Mouse (Mus musculus): ENCODE results near the gene Slc25a19.
A peak's percentile ranks its signal among the peaks of the same experiment; 100 is the strongest.
"Not testable (repeated sequence)": the region's sequence is repeated elsewhere in the genome, so short reads cannot be mapped to it uniquely, and the experiment has no call there.

The Slc25a19 gene

DNA sequence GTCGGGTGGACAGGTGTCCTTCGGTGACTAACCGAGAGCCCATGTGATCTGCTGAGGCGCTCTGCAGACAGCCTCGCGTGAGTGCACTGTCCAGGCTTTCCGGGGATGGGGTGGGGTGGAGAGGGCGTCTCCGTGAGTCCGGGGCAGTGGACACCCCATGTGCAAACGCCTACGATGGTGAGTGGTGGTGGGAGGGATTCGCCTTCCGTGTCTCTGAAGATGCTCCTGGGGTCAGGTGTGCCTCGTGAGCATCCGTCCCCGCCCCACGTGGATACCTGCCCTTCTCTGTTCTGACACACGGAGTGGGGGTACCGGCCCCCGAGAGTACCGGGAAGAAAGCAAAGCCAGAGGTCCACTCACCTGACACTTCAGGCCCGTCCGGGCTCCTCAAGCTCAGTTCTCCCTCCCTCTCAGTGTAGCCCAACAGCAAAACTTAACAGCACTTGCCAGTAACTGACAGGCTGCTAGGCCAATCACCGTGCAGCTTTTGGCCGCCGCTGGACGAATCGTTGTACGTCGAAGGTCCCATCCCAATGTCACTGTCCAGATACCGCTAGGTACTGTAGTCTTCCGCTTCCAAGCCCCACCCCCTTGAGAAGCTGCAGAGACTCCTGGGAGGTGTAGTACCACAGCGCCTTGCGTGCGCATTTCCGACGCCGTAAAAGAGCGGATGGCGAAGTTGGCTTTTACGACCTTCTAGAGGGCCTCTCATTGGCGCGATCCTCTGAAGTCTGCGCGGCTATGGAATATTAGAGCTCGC lies at the start of gene Slc25a19:
Gene Slc25a19, minus strand, starts transcription at position 591 of the 760 bp plus-strand sequence.
- DNase-seq (ENCODE audit: low spot score in 2 of 2), result peak; percentile 98

DNA sequence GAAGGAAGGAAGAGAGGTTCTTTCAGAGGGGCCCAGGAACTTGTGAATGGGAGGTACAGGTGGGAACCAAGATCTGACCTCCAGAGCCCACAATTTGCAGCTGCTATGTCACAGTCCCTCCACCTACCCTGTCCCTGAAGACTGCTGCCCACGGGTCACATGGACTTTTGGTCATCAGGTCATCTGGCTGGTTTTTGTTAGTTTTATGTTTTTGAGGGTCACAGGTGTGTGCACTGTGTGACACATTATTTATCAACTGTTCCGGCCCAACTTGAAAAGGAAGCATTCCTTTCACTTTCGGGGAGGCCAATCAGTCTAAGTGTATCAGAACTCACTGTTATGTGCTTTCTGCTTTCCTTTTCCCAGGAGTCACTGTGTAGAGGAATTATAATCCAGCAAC lies 49.4 kb upstream of the Slc25a19 start:
- no peak for DNase-seq (ENCODE audit: low spot score in 2 of 2)

DNA sequence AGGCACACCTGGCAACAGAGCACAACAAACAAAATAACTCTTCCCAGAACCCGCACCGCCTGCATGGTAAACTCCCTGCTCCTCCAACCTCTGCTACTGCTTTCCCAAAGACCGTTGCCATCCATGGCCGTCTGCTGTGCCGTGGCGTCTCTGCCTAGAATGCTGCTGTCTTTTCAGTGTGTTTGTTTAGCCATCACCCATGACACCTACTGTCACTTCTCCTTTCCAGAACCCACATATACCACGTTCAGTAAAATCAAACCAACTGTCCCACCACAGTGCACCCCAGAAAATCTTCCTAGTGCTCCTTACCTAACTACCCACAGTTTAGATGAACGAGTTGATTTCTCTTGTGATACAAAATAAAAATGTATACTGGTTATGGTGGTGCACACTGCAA lies 48.6 kb upstream of the Slc25a19 start:
- no peak for DNase-seq (ENCODE audit: low spot score in 2 of 2)

DNA sequence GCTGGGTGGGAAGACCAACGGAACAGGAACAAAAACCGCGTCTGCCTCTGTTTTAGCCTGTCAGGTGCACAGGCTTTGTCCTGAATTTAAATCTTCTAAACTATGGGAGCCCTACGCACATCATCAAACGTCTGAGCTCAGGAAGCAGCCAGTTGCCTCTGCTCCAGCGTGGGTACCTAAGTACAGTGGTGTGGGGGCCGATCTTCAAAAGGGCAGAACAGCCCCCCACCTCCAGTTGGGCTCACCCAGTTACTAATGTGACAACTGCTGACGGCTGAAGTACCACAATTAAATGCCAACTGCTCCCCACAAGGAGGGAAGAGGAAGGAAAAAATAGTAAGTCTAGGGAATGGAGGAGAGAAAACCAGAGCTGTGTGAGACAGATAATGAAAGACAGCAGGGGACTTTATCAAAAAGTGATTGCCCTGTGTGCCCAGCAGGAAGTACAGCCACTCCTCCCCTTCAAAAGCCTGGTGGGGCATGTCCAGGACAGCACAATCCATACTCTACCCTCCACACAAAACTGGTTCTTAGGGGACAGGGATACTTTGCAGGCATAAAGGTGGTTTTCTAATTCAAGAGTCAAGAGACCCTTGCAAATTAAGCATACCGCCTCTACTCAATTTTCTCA lies 46.3 kb upstream of the Slc25a19 start:
- no peak for DNase-seq (ENCODE audit: low spot score in 2 of 2)

DNA sequence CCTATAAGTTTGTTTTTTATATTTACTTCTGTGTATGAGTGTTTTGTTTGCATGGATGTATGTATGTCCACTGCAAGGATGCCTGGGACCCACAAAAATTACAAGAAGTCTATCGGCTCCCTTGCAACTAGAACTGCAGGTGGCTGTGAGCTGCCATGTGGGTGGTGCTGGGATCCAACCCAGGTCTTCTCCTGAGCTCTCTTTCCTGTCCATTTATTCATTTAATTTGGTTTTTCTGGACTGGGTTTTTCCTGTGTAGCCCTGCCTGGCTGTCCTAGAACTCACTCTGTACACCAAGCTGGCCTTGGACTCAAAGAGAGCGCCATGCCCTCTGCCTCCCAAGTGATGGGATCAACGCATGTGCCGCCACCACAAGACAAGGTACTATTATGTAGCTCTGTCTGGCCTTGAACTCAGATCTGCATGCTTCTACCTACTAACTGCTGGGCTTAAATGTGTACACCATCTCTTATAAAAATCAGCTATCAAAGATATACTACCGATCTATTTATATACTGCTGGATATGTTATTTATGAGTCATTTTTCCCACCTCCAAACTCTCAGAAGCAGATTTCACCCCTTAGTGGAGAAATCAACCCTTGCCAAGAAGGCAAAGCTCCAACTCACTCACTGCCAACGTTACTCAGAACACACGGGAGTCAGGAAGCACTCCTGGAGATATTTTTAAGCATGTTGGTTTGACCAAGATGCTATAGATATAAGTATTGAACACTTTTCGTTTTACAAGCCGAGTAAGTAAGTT lies 45.6 kb upstream of the Slc25a19 start:
- no peak for DNase-seq (ENCODE audit: low spot score in 2 of 2)

DNA sequence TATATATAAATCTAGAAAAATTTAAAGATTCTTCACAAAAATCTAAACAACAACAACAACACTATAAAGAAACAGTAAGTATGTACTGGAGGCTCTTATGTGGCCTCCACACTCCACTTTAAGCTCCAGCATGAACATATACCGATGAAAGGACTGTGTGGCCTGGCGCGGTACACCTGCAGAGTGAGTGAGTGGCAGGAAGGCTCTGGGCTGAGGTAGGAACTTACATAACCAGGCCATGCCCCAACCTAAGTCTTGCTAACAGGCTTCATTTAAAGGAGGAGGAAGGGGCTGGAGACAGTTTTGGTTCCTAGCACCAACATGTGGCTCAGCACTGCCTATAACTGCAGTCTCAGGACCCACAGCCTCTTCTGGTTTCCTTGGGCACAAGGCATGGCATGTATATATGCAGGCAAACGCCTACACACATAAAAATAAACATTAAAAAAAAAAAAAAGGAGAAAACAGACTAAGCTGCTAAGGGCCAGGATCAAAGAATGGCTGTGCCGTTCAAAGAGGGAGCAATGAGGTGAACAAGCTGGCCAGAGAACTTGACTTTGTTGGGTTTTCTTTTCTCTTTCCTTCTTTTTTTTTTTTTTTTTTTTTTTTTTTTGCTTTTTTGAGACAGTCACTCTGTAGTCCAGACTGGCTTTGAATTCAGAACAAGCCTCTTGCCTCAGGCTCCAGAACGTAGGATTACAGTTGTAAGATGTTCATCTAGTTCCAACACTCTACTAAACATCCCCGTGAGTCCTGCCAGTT lies 44.3 kb upstream of the Slc25a19 start:
- DNase-seq (ENCODE audit: low spot score in 2 of 2), result no peak

DNA sequence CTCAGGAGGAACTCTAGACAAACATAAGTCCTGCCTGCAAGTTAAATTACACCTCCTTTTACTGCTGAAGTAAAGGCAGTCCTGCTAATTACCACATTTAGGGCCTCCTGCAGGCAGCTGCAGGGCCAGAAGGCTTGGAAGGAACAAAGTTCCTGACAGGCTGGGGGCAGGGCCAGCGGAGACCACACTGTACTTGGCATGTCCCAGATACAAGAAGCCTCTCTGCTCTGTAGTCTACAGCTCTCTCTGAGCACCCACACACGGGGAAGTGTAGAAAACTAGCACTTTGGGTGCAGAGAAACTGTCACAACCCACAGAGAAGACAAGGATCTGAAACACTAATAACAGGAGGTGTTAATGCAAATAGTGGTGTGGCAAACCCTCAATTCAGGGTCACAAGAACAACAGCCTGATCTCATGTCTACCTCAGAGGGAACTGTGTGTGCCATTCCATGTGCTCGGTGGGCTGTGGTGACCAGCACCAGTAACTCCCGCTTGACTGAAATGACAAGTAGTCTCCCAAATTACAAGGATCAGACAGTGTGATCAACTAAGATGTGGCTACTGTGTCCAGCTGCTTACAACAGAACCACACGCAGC lies 42.5 kb upstream of the Slc25a19 start:
- DNase-seq (ENCODE audit: low spot score in 2 of 2), result no peak

DNA sequence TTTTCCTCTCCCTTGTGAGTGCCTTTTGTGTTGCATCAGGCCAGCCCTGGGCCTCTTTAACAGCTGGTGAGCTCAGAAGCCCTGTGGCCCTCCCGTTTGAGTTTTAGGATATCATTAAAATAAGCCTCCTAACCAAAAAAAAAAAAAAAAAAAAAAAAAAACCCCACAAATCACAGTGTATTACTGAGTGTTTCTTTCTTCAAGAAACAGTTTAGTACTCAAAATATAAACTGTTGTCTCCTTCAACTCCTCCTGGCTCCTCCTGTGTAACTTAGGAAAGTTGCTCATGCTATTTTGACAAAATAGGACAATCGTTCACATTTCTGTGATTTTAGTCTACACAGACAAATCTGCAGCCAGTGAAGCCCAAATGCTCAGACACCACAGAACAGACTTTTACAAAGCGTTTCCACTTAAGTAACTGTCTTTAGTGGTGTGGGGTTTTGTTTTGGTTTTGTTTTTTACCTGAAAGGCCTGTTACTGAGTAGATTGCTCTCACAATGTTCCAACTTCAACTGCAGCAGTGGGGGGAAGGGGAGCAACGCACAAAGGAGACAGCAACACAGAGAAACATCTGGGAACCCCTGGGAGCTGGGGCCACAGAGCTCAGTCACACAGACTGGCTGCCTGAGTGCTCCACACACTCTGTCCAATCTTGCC lies 35.7 kb upstream of the Slc25a19 start:
- DNase-seq (ENCODE audit: low spot score in 2 of 2), result no peak

DNA sequence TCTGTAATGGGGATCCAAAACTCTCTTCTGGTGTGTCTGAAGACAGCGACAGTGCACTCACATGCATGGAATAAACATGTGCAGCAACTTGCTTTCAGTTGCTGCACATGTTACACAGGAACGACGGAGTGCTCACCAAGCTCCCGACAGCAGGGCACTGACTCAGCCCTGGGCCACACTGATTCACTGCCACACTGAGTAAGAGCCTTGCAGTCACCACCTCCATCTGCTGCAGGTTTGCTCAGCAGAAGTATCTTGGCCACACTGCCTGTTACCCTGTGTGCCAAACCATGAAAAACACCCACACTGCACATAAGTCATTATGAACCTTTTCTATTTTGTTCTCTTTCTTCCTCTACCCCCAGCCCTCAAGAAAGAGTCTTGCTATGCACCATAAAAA lies 32.3 kb upstream of the Slc25a19 start:
- no peak for DNase-seq (ENCODE audit: low spot score in 2 of 2)

DNA sequence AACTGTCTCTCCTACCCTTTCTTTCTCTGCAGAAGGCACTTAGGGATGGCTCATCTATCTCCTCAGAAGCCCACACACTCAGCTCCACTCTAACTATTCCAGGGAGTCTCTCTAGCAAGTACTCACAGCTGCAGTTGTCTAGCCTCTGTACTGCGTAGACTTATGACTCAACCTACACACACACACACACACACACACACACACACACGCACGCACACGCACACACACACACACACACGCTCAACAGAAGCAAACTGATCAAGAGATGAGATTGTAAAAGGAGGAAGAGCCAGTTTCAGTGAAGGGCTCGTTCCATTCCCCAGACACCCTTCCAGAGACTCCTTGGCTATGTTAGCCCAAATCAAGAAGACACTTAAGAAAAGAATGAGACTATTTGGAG lies 30.4 kb upstream of the Slc25a19 start:
- no peak for DNase-seq (ENCODE audit: low spot score in 2 of 2)

DNA sequence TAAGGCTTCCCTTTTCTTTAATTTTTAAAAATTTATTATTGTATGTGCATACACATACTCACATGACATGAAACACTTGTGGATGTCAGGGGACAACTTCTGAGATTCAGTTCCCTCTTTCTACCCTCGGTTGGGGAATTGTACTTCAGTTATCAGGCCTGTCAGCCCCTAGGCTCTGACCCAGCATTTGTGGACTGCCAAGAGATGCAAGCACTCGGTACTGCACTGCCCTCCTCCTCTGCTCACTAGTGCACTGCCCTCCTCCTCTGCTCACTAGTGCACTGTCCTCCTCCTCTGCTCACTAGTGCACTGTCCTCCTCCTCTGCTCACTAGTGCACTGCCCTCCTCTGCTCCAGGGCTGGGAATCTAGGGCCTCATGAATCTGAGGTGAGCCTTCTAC lies 26.0 kb upstream of the Slc25a19 start:
- DNase-seq (ENCODE audit: low spot score in 2 of 2), result no peak

DNA sequence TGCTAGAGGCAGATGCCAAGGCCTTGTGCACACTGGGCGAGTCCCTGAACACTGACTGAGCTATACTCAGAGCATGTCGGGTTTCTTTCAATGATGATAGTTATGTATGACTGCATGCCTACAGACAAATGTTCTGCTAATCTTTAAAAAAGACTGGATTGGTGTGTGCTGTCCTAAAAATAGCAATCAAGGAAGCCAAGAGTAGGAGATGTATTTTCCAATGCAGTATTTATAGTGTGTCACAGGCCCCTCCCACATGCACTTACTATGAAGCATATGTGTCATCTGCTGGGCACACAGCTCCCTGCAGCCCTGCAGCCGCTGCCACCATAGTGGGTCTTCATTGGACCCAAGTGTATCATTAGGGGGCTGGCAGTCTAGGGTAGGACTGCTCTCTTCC lies 25.1 kb upstream of the Slc25a19 start:
- no peak for DNase-seq (ENCODE audit: low spot score in 2 of 2)

DNA sequence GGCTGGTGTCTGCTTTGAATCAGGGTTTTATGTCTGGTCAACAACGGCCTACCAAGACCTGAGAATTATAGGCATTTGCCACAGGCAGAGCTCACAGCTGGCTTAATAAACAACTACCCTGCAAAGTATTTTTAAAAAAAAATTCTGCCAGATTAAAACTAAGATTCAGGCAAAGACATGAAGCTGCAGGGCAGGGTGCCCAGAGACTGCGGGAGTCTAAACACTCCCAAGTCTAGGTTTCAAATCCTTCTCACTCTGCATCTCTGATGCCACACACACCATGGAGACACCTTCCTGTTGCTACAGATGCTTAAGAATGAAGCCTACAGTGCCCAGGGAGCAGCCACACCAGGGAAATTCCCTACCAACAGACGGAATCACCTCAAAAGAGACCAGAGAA lies 23.6 kb upstream of the Slc25a19 start:
- DNase-seq (ENCODE audit: low spot score in 2 of 2), result no peak

DNA sequence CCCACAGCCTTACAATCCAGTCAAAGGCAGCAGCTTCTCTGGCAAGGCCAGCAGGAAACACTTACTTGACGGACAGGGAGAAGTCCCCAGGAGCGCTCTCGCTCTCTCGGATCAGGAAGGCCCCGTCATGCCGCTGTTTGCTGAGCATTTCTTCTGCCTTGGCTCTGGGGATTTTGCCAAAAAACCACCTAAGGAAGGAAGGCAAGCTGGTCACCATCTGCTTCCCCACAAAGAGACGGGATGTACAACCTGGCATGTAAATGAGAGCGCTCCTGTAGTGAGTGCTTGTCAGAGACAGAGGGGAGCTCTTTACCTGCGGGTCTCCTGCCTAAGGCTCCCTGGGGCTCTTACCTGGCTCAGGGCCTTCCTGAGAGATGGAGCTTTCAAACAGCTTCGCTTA lies 21.6 kb upstream of the Slc25a19 start:
- DNase-seq (ENCODE audit: low spot score in 2 of 2), result no peak

DNA sequence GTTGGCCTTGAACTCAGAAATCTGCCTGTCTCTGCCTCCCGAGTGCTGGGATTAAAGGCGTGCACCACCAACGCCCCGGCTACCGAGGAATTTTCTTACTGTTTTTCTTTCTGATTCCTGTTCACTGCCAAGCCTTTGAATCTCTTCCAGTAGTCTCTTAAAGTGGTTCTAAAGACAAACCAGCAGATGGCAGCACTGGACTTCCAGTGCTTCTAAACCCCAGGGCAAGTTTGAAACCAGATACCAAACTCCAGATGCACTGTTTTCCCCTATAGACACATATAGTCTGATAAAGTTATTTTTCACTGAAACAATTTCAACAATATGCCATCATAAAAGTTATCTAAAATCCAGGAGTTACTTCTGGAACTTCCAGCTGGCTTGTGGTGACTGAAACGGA lies 19.4 kb upstream of the Slc25a19 start:
- peak; percentile 43 to 78 for DNase-seq (ENCODE audit: low spot score in 2 of 2)

DNA sequence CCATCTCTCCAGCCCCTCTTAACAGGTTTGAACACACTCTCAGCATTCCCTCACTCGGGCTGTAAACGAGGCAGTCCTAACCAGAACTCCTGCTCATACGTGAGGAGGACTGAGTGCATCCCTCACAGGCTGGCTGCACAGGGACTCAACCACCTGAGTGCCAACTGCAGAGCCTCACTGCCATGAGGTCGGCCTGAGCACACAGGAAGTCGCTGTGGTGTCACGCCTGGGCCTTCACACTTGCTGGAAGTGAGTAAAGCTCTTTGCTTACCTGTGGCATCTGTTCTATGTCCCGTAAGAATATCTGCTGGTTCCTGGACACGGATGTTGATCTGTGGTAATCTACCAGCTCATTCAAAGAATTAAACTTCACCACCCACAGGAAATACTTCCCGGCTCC lies 18.3 kb upstream of the Slc25a19 start:
- no peak for DNase-seq (ENCODE audit: low spot score in 2 of 2)

DNA sequence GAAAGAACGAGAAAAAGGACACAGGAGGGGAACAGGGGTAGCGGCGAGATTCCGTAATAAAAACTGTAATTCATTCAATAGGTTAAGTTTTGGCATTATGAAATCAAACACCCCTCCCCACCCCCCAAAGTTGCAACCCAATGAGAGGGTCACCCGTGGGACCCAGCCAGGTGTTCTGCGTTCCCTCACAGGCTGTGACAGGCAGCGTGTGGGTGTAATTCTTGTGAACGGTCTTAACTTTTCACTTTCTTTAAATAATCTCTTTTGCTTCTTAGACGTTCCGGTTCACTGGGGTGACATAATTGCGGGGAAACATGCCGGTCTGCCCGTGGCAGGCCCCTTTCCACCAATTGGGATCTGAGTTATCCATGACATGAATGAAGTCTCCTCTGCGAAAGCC lies 17.4 kb upstream of the Slc25a19 start:
- DNase-seq (ENCODE audit: low spot score in 2 of 2), result not testable (repeated sequence)

DNA sequence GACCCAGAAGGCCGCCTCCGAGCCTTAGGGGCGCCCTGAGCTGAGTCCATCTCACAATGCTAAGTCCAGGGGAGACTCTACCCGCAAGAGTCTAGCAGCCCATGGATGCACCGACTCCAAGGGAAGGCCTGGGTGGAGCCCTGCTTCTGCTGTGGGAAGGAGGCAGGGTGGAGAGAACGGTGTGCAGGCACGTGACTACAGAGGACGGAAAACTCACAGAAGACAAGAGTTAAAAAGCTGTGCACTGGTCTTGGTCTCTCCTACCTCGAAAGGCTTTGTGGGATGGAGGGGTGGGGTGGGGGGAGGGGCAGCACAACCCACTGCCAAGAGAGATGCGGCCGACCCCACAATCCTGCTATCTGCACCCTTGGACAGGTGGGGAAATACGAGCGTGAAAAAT lies 16.2 kb upstream of the Slc25a19 start:
- no peak for DNase-seq (ENCODE audit: low spot score in 2 of 2)

DNA sequence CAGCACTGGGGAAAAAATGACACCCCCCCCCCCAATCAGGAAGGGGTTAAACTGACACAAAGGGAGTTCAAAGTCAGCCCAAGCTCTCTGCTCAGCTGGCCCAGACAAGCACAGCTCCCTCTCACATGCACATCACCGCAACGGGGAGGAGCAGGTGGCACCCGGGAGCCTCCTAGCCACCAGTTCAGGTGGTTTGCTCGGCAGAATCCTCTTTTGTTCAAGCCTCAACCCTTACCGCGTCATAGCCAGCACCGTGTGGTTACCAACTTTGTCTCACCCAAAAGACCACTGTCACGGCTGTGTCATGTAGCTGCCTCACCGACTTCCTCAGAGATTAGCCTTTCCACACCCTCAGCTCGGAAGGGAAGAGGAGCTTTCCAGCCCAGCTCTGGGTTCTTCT lies 15.2 kb upstream of the Slc25a19 start:
- no peak for DNase-seq (ENCODE audit: low spot score in 2 of 2)

DNA sequence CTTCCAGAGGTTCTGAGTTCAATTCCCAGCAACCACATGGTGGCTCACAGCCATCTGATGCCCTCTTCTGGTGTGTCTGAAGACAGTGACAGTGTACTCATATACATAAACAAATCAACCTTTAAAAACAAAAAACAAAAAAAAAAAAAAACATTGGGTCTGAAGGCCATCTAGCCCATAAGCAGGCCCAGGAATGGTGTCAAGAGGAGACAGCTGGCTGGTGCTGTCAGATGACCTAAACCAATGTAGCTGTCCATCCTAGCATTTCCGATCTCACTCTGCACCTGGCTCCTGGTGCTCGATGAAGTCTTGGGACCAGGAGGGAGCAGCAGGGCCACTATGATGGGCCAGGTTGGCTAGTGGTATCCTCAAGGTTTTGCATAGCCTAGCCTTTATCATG lies 14.6 kb upstream of the Slc25a19 start:
- no peak for DNase-seq (ENCODE audit: low spot score in 2 of 2)

DNA sequence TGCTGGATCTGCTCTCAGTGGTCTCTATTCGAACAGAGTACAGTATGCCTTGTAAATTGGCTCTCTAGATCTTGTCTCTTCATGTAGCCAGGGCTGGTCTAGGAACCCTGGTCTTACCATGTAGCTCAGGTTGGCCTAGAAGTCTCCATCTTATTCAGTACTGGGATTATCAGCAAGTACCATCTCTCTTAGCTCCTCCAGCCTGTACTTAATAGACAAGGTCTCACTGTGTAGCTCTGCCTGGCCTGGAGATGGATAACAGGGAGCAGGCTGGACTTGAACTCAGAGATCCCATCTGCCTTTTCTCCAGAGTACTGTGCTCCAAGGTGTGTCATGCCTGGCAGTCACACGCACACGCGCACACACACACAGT lies 13.6 kb upstream of the Slc25a19 start:
- DNase-seq (ENCODE audit: low spot score in 2 of 2), result no peak
